Mouse (Mus musculus) MEL (cell line): ENCODE measurements around the gene Smyd3. TPM values are rescaled to one million over a fixed set of nuclear protein-coding genes. Genes with fewer than 3 reads are reported as not detected.

ENCODE experiments used
- DNase-seq: peaks from one replicate; pipeline ENCODE4 v3.0.0; 2011; ENCODE audit warnings: low read depth, low spot score
- H3K27ac ChIP-seq: 2 replicates; pipeline ENCODE4 v1.5.1; 2012; ENCODE audit warnings: low read depth, mild to moderate bottlenecking, control low read depth, low read length, moderate library complexity; ENCODE audit not compliant: control insufficient read depth
- H3K27me3 ChIP-seq, 2 experiments: fragments of 150-350 bp in 1 of 2; sonication (generic) in 1 of 2; 2 replicates each; pipeline ENCODE4 v1.6.1; 2012; ENCODE audit warnings: low read length in 2 of 2, mild to moderate bottlenecking in 2 of 2, improper control_type of control experiment in 1 of 2, moderate library complexity in 1 of 2; ENCODE audit not compliant: insufficient read depth in 2 of 2, control insufficient read depth in 1 of 2
- H3K36me3 ChIP-seq, 2 experiments: 2 replicates each; pipeline ENCODE4 v1.6.1; 2012 to 2014; ENCODE audit warnings: low read length in 2 of 2, improper control_type of control experiment in 1 of 2, inconsistent platforms in 1 of 2, mild to moderate bottlenecking in 1 of 2; ENCODE audit not compliant: insufficient read depth in 2 of 2, control insufficient read depth in 1 of 2
- H3K4me1 ChIP-seq, 2 experiments: fragments of 150-350 bp in 1 of 2; sonication (generic) in 1 of 2; 2 replicates each; pipeline ENCODE4 v1.6.1; 2012; ENCODE audit warnings: low read length in 2 of 2, improper control_type of control experiment in 1 of 2, mild to moderate bottlenecking in 1 of 2; ENCODE audit not compliant: insufficient read depth in 2 of 2, control insufficient read depth in 1 of 2
- H3K4me3 ChIP-seq, 2 experiments: fragments of 150-350 bp in 1 of 2; sonication (generic) in 1 of 2; 2 replicates each; pipeline ENCODE4 v1.5.1; 2012; ENCODE audit warnings: low read depth in 2 of 2, low read length in 2 of 2, mild to moderate bottlenecking in 2 of 2, moderate library complexity in 2 of 2, control low read depth in 1 of 2, improper control_type of control experiment in 1 of 2; ENCODE audit not compliant: control insufficient read depth in 1 of 2, insufficient read depth in 1 of 2
- H3K79me2 ChIP-seq: 2 replicates; pipeline ENCODE4 v1.6.1; 2012; ENCODE audit warnings: mild to moderate bottlenecking, low read length, moderate library complexity; ENCODE audit not compliant: control insufficient read depth, poor library complexity, insufficient read depth
- H3K9ac ChIP-seq: 2 replicates; pipeline ENCODE4 v1.6.1; 2012; ENCODE audit warnings: low read depth, mild to moderate bottlenecking, control low read depth, low read length, moderate library complexity; ENCODE audit not compliant: control insufficient read depth, poor library complexity, severe bottlenecking
- H3K9me3 ChIP-seq: fragments of 150-350 bp; sonication (generic); replicated peaks from 2 replicates; pipeline ENCODE4 v1.6.1; 2012; ENCODE audit warnings: mild to moderate bottlenecking, low read length, improper control_type of control experiment, moderate library complexity; ENCODE audit not compliant: insufficient read depth
- CHD1 ChIP-seq: IDR thresholded peaks from 2 replicates; pipeline ENCODE4 v1.6.1; 2012; ENCODE audit warnings: low read depth, mild to moderate bottlenecking, inconsistent platforms, low read length, improper control_type of control experiment
- EP300 ChIP-seq, 2 experiments: IDR thresholded peaks; 2 replicates each; pipeline ENCODE4 v1.6.1; 2011; ENCODE audit warnings: improper control_type of control experiment in 2 of 2, low read length in 2 of 2, low read depth in 1 of 2, mild to moderate bottlenecking in 1 of 2
- ETS1 ChIP-seq: IDR thresholded peaks from 2 replicates; pipeline ENCODE4 v1.6.1; 2012; ENCODE audit warnings: low read depth, mild to moderate bottlenecking, inconsistent platforms, low read length, improper control_type of control experiment, moderate library complexity
- HCFC1 ChIP-seq: IDR thresholded peaks from 2 replicates; pipeline ENCODE4 v1.6.1; 2012; ENCODE audit warnings: low read depth, mild to moderate bottlenecking, inconsistent platforms, low read length, improper control_type of control experiment, moderate library complexity
- JUND ChIP-seq: IDR thresholded peaks from 2 replicates; pipeline ENCODE4 v1.6.1; 2011; ENCODE audit warnings: low read depth, mild to moderate bottlenecking, improper control_type of control experiment, low read length
- KAT2A ChIP-seq: conservative IDR thresholded peaks from 2 replicates; pipeline ENCODE4 v1.6.1; 2012; ENCODE audit warnings: low read depth, low read length, improper control_type of control experiment, inconsistent platforms
- MYB ChIP-seq: IDR thresholded peaks from 2 replicates; pipeline ENCODE4 v1.6.1; 2011; ENCODE audit warnings: mild to moderate bottlenecking, low read depth, low read length, improper control_type of control experiment
- NELFE ChIP-seq: IDR thresholded peaks from 2 replicates; pipeline ENCODE4 v1.6.1; 2011; ENCODE audit warnings: low read depth, low read length, improper control_type of control experiment
- TAL1 ChIP-seq: IDR thresholded peaks from 2 replicates; pipeline ENCODE4 v1.6.1; 2012; ENCODE audit warnings: mild to moderate bottlenecking, inconsistent platforms, low read length, moderate library complexity, mixed read lengths
- ZC3H11A ChIP-seq: IDR thresholded peaks from 2 replicates; pipeline ENCODE4 v1.6.1; 2012; ENCODE audit warnings: low read depth, mild to moderate bottlenecking, inconsistent platforms, low read length, improper control_type of control experiment
- ZKSCAN1 ChIP-seq: IDR thresholded peaks from 2 replicates; pipeline ENCODE4 v1.6.1; 2012; ENCODE audit warnings: low read depth, mild to moderate bottlenecking, inconsistent platforms, low read length, improper control_type of control experiment, moderate library complexity
- polyA plus RNA-seq, 2 experiments: library from polyadenylated mRNA; stranded (reverse) in 1 of 2; unstranded in 1 of 2; fragments of >175 nt in 1 of 2; fragments of >200 nt in 1 of 2; gene quantifications; 2 replicates each; pipeline versions ENCODE4 v1.2.1 to v1.2.4; 2012; ENCODE audit warnings: low replicate concordance in 2 of 2, low read depth in 1 of 2; ENCODE audit not compliant: insufficient read length in 2 of 2, insufficient read depth in 1 of 2, missing spikeins in 1 of 2
- total RNA-seq: library from RNA; depleted of rRNA; stranded (reverse); fragments of 300-350 nt; gene quantifications from 2 replicates; pipeline ENCODE4 v1.2.3, GENCODE M21; 2012; rRNA removed

Gene Smyd3
- total and polyA plus RNA-seq, 3 experiments, result 13.3 to 18.2 TPM; not detected in 1

DNA sequence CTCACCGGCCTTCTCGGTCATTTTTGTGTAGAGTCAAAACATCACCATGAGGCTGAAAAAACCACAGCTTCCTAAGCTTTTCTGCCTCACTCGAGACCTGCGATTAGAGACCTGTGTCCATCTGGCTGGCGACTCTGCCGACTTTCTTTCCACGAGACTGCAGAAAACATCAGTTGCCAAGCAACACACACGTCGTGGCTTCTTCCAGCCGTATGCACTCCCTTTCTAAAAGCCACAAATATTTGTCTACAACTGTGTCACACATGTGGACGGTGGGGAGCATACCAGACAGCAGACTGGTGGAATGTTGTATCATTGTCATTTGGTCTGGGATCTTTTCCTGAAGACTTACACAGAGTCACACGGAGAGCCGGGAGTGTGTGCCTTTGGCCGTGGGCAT, 606.9 kb downstream of the Smyd3 start:
- Histone ChIP-seq H3K79me2 (no peaks in the 10 kb centered on the region), H3K27ac (no peak overlapping the region), H3K4me3 (no peak overlapping the region), H3K4me1 (peaks cover 0 to 14% of the 10 kb centered on the region in 2 experiments; a peak in 2 of 4 replicates), H3K9ac (no peak overlapping the region), H3K9me3 (no peaks in the 10 kb centered on the region), H3K36me3 (peaks cover 0 to 13% of the 10 kb centered on the region in 2 experiments; a peak in 2 of 4 replicates), H3K27me3 (no peaks in the 10 kb centered on the region)
- no peak for DNase-seq
- no peak for TF ChIP-seq ZC3H11A
- no peak for TF ChIP-seq JUND
- no peak for TF ChIP-seq HCFC1
- TF ChIP-seq KAT2A, result no peak
- TF ChIP-seq ETS1, result no peak
- no peak for TF ChIP-seq EP300 (IDR thresholded peaks at IDR 0.05; ENCODE audit: low read depth in 1 of 2, low read length in 2 of 2)
- no peak for TF ChIP-seq NELFE
- TF ChIP-seq ZKSCAN1, result no peak
- TF ChIP-seq MYB, result no peak
- TF ChIP-seq TAL1, result no peak
- no peak for TF ChIP-seq CHD1

Other genes starting within 250 kb of the Smyd3 start
- gene Tfb2m, start 28.2 kb upstream of the Smyd3 start, total RNA-seq, result 17.3 and 19.3 TPM in 2 replicates
- 10 to 100 TPM in 1 of 2 experiments, not detected in 1; 20.9 TPM for gene Tfb2m, start 28.2 kb upstream of the Smyd3 start, polyA plus RNA-seq
- gene Cnst, start 28.3 kb upstream of the Smyd3 start, total RNA-seq, result 10.4 and 11.9 TPM in 2 replicates
- 10 to 100 TPM in 1 of 2 experiments, not detected in 1; 12.1 TPM for gene Cnst, start 28.3 kb upstream of the Smyd3 start, polyA plus RNA-seq
- gene Sccpdh, start 150.2 kb upstream of the Smyd3 start, total RNA-seq, result 18.7 and 18.8 TPM in 2 replicates
- 10 to 100 TPM in 1 of 2 experiments, not detected in 1; 18.5 TPM for gene Sccpdh, start 150.2 kb upstream of the Smyd3 start, polyA plus RNA-seq
- 0.03 and 0.27 TPM in 2 replicates for gene Kif28, start 227.2 kb upstream of the Smyd3 start, total RNA-seq
- under 1 TPM in 1 of 2 experiments, not detected in 1; 0.13 TPM for gene Kif28, start 227.2 kb upstream of the Smyd3 start, polyA plus RNA-seq